Mouse (Mus musculus): ENCODE measurements around the gene Panx3.

The Panx3 gene

GRCm38 (mm10) chr9:37634269-37634668 lies 34.8 kb downstream of the Panx3 start:
- no peak for DNase-seq (ENCODE audit: low spot score)

GRCm38 (mm10) chr9:37632305-37632704 lies 36.7 kb downstream of the Panx3 start:
- no peak for DNase-seq (ENCODE audit: low spot score)

DNA sequence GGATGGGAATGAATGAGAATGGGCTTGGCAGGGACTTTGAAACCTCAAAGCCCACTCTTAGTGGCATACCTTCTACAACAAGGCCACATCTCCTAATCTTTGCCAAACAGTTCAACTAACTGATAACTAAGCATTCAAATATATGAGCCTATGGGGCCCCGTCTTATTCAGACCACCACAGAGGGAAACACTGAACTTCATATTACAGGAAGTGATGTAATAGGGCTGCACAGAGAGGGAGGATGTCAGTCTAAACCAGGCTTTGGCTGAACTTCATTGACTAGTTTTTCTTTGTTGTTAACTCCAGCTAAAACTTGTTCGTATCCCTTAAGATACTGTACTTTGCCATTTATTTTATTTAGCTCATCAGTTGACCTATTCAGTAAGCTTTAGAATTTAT lies 39.1 kb downstream of the Panx3 start:
- DNase-seq (ENCODE audit: low spot score), result no peak

DNA sequence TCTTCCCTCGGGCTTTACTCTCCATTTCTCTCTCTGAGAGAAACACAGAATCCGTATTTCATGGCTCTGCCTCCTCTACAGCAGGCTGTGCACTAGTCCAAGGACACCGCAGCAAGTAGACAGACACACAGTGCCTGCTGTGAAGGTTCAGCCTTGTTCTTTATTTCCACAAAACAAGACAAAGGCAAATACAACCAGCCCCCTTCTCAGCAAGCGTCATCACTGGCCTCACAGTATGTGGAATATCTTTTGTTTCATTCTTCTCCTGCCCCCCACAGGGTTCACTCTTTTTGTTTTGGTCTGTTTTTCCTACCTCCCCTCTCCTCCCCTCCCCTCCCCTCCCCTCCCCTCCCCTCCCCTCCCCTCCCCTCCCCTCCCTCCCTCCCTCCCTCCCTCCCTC lies 40.5 kb downstream of the Panx3 start:
- no peak for DNase-seq (ENCODE audit: low spot score)

GRCm38 (mm10) chr9:37627263-37627662 lies 41.8 kb downstream of the Panx3 start:
- DNase-seq (ENCODE audit: low spot score), result no peak

- DNase-seq (ENCODE audit: low spot score), result no peak
Measured at GRCm38 (mm10) chr9:37626103-37626567, 42.9 kb downstream of the Panx3 start.

- no peak for DNase-seq (ENCODE audit: low spot score)
Measured at GRCm38 (mm10) chr9:37625641-37626040, 43.4 kb downstream of the Panx3 start.

GRCm38 (mm10) chr9:37625129-37625528 lies 43.9 kb downstream of the Panx3 start:
- no peak for DNase-seq (ENCODE audit: low spot score)

DNA sequence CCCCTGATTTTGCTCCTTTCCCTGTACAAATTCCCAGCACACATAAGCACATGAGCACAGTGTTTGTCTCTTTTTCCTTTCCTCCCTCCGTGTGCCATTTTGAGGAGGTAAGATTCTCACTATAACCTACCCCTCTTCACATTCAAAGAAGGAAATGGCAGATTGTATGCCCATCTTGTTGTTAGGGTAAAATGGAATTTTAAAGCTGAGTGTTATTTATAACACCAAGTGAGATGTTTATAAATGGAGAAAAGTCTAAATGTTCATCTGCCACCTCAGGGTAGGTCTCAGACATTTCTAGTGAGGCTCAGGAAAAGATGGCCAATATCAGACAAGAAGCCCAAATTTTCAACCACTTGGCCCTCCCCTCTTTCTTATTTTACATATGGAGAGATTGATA lies 44.5 kb downstream of the Panx3 start:
- DNase-seq (ENCODE audit: low spot score), result no peak

DNA sequence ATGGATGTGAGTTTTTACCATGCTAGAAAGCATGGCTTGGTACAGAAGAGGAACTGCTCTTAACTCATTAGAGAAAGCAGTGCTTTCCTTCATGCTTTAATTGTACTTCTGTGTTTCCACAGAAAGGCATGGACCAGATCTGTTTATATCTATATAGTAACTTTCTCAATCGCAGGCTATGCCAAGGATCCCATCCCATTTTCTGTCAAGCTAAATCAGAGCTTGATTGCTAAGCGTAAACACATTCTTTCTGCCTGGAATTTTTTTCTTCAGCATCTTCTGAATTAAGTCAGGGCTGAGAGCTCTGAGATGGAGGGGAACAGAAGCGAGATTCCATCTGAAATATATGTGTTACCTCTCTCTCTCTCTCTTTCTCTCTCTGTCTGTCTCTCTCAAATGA lies 45.1 kb downstream of the Panx3 start:
- no peak for DNase-seq (ENCODE audit: low spot score)

GRCm38 (mm10) chr9:37621290-37621689 lies 47.7 kb downstream of the Panx3 start:
- DNase-seq (ENCODE audit: low spot score), result no peak

DNA sequence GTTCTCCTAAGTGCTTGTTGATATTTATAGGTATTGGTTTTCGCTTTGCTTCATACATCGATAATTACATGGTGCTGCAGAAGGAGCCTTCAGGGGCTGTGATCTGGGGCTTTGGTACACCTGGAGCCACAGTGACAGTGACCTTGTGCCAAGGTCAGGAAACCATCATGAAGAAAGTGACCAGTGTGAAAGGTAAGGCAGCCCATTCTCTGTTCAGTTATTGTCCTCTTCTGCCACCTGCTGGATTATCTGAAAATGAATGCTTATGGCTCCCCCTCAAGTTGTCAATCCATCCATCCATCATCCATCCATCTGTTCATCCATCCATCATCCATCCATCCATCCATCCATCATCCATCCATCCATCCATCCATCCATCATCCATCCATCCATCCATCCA lies 52.3 kb downstream of the Panx3 start:
- DNase-seq (ENCODE audit: low spot score), result peak; percentile 38

GRCm38 (mm10) chr9:37615220-37615619 lies 53.8 kb downstream of the Panx3 start:
- DNase-seq (ENCODE audit: low spot score), result no peak

DNA sequence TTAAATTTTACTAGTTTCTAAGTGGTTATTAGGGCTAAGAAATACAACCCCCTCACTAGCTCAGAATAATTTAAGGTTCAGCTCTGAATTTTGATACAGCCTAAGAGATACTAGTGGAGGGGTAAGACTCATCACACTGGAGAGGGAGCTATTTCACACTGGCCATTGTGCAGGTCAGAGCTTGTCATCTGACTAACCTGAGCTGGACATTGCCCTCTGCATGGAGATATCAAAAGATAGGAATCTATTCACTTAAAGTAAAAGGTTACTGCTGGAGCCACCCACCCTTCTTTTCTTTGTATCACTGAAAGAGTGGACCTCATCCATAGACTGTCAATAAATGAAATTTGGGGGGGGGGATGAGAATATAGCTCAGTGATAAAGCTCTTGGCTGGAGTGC lies 54.7 kb downstream of the Panx3 start:
- no peak for DNase-seq (ENCODE audit: low spot score)

- DNase-seq (ENCODE audit: low spot score), result no peak
Measured at GRCm38 (mm10) chr9:37613911-37614280, 55.1 kb downstream of the Panx3 start.

DNA sequence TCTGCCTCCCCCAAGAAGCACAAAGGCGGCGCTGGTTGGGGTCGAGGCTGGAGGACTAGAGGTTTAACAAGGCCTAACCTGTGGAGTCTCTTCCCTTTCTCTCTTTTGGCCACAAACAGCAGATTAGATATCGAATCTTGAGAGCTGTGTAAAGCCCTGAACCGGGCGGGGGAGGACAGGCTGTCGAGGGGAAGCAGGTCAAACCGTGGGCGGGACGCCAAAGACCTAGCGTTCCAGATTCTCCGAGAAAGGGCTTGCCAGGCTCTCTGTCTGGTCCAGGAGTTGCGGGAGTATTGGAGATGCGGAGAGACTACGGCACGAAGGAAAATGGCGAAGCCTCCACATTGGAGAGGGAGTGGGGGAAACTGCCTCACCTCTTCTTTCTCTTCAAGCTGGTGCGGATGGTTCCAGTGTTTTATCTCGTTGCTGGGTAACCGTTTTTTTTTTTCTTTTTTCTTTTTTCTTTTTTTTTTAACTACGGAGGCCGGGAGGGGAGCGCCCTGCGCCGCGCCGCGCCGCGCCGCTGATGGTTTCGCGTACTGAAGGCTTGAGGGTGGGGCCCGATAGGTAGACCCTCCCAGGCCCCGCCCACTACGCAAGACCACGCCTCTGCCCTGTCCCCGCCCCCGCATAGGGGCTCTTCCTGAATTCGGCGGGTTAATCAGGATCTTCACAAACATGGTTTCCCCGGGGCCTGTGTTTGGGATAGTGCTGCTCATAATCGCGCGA lies 55.7 kb downstream of the Panx3 start, which contains the start of gene Spa17:
Gene Spa17, minus strand, starts transcription at position 541 of the 729 bp plus-strand sequence.
- DNase-seq (ENCODE audit: low spot score), result peak; percentile 88

Measured in MN1 (cell line).